Mouse (Mus musculus): ENCODE measurements at regions not wholly inside any gene's neighbourhood (a gene's known extent, or its start where the extent isn't known, plus 50 kb on each side); places are given as distances from the start of the nearest gene placed in this dataset.

- TF ChIP-seq CTCF (IDR thresholded peaks at IDR 0.05; ENCODE audit: borderline replicate concordance, insufficient read depth, low read length) (no peak), POLR2A (IDR thresholded peaks at IDR 0.05; ENCODE audit: low read depth, low read length) (no peak)
Measured at GRCm38 (mm10) chr12:73476421-73476858, 69.8 kb downstream of the Tmem30b start.

Measured in embryonic fibroblast, embryonic 13.5 days (primary cell).